Mouse (Mus musculus): ENCODE results near the gene Olfr96.

DNA sequence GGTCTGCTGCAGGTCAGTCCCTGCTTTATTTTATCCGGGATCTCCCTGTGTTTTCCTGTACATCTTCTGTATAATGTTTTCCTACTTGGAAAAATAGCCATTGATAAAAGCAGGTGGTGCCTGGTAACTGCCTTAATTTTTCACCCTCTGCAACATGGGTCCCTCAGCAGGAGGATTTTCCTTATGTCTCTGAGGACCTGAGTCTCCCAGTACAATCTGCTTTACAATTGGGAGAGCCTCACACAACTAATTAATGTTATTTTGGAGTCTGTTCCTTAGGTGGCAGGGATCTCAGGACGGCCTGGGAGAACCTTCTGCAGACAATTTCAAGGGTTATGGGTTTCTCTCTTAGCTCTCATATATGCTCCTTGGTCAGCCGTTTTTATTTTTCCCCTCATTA lies 6.9 kb upstream of the Olfr96 start, which contains the start of gene Olfr95:
- TF ChIP-seq CTCF (conservative IDR thresholded peaks at IDR 0.05; ENCODE audit: low read length) (no peak), NANOG (IDR thresholded peaks at IDR 0.05; ENCODE audit: borderline replicate concordance, low read length) (no peak)
